Mouse (Mus musculus): ENCODE measurements around the gene Mark1.
A peak's percentile ranks its signal among the peaks of the same experiment; 100 is the strongest.

Gene Mark1

DNA sequence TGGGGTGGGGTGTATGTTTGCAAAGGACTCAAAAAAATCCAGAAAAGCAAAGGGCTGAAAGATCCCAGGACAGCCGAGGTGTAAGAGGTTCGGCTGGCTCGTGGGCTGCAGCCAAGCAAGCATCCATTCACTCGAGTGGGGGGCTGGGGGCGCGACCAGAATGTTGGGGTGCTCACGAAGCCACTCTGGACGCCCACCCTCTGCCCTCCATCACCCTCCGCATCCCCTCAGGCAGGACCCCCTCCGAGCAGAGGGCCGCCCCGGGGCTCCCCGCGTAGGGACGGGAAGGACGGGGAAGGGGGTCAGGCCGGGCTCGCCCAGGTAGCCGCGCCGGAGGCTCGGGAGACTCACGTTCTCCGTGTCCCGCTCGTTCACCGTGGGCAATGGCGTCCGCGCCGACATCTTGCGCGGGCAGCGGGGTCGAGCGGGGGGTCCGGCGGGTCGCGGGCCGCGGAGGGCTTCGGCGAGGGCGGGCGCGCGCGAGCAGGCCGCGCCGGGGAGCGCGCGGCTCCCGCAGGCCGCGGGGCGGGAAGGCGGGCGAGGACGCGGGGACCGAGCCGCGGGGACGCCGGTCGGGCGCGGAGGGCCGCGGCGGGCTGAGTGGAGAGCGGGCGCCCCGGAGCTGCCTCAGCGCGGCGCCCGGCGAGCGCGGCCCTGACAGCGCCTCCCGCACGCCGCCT, at the start of gene Mark1:
TSS of gene Mark1 (minus strand) at position 500 of the 680 bp plus-strand sequence.
- DNase-seq = peak; percentile 18

DNA sequence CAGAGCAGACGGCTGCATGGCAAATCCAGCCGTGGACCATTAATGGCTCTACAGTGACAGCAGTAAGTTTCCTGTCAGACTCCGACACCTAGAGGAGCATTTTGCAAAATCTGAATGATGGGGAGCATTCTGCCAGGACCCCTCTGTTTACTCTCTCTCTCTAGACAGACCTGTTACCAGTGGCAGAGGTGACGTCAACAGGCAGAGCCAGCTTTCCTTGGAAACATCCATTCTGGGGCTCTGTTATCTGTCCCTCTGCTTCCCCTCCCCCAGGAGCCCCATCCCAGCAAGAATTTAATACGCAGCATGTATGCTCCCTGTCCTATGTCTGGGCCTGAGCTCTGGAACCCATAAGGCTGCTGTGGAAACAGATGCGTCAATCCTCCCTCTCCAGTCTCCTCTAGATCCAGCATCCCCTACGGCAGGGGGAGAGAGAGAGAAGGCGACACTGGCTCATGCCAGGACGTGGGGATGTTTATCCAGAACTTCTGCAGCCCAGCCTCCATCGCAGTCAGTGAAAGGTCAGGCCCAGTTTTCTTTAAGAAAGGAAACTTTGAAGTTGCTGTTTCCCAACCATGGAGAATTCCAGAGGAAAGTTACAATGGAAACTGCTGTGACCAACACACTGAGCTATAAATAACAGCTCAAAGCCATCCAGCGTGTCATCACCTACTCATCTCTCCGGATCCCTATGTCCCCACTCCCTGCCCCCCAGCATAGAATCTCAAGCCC, 48.3 kb upstream of the Mark1 start:
- no peak for DNase-seq

DNA sequence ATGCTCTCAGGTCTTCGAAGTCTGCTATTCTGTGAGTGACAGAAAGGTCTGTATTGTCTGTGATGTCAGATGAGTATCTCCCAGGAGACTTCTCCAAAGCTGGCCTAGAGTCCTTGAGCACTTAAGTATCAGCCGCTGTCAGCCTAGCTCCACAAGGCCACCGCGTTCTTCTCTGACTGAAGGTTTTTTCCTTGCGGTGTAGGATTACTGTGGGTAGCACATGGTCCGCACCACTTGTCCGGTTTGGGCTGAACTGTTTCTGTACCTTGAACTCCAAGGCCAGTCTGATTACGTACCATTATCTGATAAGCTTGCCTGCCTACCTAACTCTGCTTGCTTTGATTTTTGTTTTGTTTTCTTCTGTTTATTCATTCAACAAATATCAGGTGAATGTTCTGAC, 47.1 kb upstream of the Mark1 start:
- no peak for DNase-seq

DNA sequence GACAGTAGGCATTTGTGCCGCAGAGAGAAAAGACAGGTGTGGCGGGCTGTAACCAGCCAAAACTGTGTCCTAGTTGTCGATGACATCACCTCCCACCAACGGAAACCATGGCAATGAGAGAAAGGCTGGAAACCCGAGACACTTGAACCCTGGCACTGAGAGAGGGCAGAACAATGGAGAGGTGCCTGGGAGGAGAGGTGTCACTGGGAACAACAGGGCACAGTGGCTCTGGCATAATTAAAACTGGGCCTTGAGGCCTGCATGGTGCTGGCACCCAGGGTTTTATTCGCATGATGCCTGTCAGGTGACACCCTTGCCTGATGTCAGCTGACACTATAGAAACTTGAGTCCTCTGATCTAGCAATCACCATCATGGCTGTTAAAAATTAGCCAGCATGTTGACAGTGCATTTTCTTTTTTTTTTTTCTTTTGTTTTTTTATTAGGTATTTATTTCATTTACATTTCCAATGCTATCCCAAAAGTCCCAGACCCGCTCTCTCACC, 38.9 kb upstream of the Mark1 start:
- no peak for DNase-seq

DNA sequence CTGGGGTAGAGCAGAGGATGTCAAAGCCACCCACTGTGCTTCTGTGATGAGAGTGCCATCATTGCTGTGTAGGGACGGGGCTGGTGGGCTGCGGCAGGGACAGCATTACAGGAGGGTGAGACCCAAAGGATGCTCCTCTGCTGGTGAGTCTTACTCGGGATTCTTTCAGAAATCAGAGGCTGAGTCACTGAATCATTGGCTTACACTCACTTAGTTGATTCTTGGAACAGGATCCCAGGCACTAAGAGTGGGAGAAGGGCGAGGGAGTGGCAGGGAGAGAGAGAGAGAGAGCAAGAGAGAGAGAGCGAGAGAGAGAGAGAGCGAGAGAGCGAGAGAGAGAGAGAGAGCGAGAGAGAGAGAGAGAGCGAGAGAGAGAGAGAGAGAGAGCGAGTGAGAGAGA, 31.2 kb upstream of the Mark1 start:
- no peak for DNase-seq

DNA sequence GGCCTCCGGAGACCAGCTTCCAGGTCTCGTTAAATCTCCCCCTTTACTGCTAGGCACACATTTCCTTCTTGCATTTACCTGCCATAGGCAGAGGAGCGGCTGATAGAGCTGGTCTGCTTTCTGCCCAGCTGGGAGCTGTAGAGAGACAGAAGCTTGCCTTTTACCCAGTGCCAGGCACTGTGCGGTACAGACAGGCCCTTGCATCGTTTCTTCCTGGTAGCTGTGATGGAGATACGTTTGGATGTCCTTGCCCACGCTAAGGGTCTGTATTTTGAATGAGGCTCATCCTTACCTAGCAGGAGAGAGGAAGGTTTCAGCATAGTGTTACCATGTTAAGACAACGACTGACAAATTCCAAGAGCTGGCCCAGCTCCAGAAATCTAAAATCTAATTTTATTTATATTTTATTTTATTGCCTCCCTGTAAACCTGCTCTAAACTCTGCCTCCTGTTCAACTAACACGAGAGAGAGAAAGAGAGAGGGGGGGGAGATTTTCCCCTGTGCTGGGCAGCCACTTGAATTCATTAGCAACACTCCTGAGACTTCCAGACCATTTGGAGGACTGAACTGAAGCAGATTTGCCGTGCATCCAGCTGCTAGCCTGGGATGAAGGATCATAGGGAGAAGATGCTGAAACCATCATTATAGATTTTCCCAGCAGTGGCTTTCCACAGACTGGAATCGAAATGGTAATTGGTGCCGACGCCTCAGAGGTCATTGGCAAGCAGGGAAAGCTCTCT, 21.2 kb upstream of the Mark1 start:
- DNase-seq = no peak

DNA sequence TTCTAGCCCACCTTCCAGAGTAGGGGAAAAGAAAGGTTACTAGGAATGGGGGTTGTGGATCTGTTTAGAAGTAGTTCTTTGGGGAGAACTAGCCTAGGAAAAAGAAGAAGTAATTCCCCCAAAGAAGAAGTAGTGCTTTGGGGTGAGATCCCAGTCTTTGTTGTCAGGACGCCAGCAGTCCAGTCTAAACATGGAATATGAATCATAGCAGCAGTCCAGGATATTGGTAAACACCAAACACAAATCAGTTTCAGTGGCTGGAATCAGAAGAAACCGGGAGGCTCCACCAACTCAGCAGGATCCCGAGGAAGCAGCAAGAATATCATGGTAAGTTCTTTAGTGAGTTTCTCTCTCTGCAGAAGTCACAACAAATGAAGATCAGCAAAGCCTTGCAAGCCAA, 13.2 kb upstream of the Mark1 start:
- no peak for DNase-seq

DNA sequence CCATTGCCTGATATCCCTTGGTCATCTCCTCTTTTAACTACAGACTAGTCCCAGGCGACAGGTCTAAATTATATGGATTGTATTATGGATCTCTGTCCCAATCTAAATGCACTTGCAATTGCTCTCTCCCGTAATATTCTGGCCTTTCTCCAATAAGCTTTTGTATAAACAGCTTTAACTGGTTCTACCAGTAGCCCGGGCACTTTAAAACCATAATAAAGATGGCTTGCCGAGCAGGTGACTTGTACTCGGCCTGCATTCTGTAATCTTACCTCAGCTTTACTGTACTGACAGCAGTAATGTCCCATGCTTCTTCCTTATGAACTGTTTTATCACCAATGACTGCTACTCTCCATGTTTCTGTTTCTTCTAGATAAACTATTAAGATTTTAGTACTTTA, 7.7 kb upstream of the Mark1 start:
- no peak for DNase-seq

DNA sequence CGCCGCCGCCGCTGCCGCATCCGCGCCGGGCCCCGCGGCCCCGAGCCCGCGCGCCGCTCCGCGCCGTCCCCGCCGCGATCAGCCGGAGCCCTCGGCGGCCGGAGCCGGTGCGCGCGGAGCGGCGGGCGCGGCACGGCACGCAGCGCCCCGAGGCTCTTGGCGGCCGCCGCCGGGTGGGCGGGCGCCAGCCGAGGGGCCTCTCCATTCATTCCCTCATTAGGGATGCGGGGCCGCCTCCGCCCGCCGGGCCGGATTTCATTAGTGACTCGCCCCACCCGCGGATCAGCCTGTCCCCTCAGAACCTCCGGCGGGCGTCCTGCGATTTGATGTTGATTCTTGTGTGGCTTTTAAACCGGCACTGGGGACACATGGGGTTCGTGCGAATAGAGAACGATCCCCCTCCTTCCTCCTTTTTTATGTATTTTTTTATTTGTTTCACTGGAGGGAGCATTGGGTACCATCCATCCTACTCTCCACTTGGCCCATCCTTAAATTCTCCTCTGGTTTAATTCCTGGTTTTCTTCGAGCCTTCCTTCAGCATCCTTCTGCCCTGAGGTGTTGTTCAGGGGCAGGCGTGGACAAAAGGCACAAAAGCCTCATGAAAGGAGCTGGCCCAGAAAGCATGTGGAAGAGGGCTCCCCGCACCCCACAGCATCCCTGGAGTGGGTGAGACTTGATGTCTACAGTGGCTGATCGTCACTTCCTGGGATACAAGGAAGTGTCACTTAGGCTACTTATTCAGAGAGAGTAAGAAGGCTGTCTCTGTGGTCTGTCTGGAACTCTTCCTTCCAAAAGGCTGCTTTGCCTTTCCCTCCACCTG, 620 bp upstream of the Mark1 start:
- DNase-seq = peak; percentile 50

DNA sequence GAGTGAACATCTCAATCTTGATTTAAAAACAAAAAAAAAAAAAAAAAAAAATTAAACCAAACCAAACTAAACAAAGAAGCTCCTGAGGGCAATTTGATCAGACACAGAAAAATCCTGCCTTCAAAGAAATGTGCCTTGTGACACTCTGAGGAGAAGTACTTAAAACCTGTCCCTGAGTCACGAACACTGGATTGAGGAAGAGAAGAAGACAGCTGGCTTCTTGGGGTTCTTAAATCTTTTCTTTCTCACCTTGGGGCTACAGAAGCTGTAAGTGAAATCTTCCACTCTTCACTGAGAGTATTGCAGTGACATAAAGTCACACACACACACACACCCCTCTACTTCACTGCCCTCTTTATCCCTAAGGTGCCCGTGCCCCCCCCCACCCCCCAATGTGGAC, 739 bp downstream of the Mark1 start:
- DNase-seq = no peak

DNA sequence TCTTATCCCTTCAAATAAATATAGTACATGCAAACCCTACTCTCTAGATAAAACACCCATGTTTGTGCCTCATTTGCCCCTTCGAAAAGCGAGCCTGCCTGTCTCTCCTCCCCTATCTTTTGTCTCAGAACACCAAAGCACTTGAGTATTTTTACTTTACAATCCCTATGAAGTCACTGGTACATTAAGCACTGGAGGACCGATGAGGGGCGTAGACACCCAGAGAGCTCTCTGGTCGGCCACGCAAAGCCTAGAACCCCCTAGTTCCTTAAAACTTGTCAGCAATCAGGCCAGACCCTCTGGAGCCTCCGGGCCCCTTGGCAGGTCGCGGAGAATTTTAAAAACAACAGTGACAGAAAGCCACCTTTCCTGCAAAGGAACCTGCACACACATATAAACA, 1.2 kb downstream of the Mark1 start:
- no peak for DNase-seq

DNA sequence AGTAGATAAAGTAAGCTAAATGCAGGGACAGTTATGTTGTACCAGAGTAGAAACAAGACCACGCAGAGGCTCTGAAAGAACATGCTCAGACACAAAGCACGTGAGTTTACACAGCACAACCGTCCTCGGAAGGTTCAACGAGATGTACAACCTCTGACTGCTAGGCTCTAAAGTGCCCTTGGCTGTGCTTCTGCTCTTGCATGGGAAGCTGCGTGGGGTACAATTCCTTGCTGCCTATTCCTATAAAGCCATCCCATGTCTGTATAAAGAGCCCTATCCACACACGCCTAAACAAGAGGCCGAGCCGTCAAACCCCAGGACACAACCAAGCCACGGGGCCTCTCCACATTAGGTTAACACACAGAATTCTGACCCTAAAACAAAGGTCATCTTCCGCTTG, 1.9 kb downstream of the Mark1 start:
- no peak for DNase-seq

DNA sequence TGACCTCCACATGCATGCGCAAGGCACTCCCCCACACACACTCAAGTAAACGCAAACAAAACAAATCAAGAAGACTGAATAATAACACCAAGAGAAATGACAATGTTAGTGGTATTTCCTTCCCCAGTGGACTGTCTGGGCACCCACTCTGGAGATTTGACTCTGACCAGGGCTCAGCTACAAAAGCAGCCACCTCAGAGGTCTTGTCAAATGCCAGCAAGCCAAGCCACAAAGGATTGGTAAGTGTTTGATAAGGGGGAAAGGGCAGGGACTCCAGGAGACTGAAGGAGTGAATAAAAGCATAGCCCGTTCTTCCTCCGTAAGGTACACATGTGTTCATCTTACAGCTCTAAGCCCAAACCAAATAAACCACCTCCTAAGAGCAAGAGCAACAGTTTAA, 4.0 kb downstream of the Mark1 start:
- DNase-seq = no peak

DNA sequence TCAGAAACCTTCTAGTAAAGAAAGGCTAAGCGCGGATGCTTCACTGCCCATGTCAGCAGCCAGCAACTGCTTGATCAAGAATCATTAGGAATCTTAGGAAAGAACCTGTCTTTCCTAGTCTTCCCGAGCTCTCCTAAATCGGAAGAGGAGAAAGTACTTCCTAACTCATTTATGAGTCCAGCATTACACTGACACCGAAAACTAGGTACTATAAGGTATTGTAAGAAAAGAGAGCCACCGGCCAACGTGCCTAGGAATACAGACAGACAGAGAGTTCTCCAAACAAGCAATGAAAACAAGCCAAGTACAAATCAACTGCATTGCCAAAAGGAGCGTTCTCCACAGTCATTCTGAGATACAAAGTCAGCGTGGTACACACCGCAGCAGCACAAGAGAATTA, 8.2 kb downstream of the Mark1 start:
- no peak for DNase-seq

DNA sequence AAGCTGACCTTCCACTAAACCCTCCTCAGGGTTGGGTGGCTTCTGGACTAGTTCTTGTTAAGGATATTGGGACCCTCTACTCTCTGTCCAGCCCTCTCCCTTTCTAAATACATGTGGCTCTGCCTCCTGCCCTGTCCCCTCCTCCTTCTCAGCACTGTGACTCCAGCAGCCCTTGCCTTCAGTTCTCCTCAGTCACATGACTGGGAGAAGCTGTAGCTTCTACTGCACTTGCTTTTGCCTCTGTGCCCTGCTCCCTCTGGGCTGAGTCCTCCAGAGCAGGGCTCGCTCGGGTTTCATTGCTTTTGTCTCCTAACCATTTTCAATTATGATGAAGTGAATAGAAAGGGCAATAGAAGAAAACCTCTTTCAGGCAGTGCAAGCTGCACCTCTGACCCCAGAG, 12.6 kb downstream of the Mark1 start:
- DNase-seq = no peak

DNA sequence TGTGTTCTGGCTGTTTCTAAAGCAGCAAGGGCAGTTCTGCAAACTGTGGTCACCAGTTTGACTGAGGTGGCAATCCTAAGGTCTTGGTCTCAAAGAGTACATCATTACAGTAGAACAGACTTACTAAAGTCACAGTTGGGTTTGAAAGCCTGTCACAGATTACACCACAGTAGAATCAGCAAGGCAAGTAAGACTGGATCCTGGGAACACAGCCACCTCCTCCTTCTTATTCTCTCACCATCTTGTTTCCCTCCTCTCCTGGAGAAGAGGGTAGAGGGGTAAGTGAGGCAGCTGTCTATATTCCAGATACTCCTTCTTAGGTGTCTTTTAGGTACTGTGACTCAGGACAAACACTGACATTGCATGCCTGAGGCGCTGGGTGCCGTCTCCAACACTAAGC, 14.6 kb downstream of the Mark1 start:
- DNase-seq = no peak

DNA sequence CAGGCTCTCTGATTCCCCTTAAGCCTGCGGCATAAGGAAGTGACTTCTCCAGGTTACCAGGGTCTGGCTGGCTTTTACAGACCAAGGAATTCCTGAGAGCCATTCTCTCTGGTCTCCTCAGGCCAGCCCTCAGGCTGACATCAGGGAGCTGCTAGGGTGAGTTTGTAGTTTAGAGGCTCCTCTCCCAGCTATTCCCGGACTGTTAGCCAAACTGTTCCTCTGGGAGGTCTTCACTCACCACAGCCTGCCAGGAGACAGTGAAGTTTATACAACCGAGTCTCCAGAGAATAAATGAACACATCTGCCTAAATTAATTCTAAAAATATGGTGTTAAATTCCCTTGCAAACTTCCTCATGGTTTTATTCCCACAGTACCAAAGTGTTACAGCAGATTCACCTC, 15.6 kb downstream of the Mark1 start:
- DNase-seq = no peak

DNA sequence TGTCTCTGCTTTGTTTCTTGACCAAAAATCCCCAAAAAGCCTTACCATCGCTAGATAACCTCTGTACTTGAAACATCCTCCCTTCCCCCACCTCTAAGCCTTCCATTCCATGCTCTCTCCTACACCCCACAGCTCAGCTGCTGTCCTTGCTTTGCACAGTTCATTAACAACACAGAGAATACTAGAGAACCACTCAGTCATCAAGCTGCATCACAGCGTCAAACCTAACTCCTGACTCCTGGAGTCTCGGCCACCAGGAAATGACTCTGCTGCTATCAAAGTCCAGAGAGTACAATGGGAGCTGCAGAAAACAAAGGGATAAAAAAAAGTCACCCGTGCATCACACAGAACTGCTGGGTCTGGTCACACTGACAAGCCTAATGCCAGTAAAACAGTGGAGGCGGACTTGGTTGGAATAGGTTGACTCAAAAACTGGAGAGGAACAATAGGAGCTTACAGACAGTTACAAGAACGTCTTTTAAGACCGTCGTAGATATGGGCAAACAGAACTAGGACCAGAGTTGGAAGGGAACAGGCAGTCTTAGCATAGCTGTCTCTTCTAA, 27.1 kb downstream of the Mark1 start:
- no peak for DNase-seq

DNA sequence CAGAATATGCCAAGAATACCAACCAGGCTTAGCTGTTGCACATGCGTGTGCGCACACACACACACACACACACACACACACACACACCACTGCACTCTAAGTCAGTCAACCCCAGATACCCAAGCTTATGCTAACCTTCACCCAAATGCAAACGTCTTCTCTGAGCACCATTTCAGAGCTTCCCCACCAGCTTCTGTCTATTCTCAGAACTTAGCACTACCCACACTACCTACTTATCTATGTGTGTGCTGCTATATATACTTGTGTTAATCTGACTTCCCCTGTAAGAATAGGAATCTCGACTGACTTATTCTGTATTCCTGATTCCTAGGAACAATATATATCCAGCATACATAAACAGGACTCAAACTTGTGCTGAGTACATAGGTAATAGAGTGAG, 30.0 kb downstream of the Mark1 start:
- no peak for DNase-seq

DNA sequence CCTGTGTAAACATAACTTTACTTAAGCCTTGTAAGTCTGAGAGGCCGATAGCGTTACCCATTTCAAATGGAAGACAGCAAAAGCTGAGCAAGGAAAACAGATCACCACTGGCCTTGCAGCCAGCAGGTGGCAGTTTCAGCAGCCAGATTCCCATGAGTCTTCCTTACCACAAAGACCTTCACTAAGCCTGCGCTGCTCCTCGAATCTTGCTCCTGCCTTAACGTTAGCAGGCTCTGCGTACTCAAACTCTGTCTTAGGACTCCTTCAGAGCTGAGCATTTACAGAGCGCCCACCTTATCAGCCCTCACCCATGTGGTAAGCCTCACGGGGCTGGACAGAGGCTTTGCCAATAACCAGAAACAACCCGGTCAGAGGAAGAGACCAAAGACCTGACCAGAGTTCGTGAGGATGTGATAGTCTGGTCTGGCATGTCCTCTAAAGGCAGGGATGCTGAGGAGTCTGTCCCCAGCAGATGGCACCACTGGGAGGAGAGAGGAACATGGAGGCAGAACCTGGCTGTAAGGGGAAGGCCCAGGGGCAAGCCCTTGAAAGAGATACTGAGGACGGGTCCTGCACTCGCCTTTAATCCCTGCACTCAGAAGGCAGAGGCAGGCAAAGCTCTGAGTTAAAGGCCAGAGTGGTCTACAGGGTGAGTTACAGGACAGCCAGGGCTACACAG, 33.5 kb downstream of the Mark1 start:
- peak; percentile 43 for DNase-seq

DNA sequence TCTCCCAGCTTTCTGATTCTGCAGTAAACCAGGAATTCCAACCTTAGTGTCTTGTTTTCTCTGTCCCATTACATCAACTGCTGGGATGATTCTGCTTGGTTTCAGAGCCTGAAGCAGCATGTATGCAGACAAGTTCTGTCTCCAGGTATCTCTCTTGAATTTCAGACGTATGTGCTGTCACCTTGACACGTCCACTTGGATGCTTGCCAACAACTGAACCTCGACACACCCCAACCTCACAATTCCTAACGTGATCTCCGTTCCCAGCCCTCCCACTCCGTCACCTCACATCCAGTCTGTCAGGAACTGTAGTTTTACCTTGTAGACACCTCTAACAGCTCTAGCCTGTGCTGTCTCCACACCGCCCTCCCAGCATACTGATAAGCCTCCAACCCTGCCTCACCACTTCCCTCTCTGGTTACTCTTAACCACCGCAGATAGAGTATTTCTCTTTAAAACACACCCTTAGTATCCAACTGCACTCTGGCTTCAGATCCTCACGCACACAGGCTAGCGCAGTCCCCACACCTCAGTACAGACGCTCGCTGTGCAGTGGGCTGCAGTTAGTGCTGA, 36.2 kb downstream of the Mark1 start:
- DNase-seq = no peak

DNA sequence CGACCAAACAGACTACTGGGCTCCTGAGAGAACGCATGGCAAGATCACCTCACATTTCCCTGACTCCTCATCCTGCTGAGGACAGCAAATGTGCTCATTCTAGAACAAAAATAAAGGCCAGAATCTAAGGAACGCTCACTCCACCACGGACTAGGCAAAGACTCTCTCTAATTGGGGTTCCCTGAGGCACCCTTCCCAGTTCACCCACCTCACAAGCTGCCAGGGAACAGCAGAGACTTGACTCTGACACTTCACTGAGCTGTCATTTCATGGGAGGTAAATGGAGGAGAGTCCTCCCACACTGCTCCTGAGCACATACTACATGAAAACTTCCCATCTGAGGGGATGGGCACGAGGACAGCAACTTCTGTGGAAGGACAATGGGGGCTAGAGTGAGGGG, 37.5 kb downstream of the Mark1 start:
- DNase-seq = no peak
